Mouse (Mus musculus): ENCODE data around the gene Ppcdc.

- no peak for TF ChIP-seq CTCF (IDR thresholded peaks at IDR 0.05)
- TF ChIP-seq POLR2A (IDR thresholded peaks at IDR 0.05; ENCODE audit: insufficient read depth, low read depth, low read length) = no peak
- no peak for TF ChIP-seq EP300 (IDR thresholded peaks at IDR 0.05; ENCODE audit: insufficient read depth, low read depth, low read length)
Measured at GRCm38 (mm10) chr9:57406395-57406794, 33.5 kb downstream of the Ppcdc start.
